Mouse (Mus musculus): ENCODE measurements at regions not wholly inside any gene's neighbourhood (a gene's known extent, or its start where the extent isn't known, plus 50 kb on each side); places are given as distances from the start of the nearest gene placed in this dataset.
A peak's percentile ranks its signal among the peaks of the same experiment; 100 is the strongest.

- Histone ChIP-seq H3K27me3 (replicated peaks; ENCODE audit: control insufficient read depth, insufficient read depth, low read length) (no peaks in the 10 kb centered on the region), H3K9ac (ENCODE audit: low read depth, low read length) (no peak overlapping the region), H3K4me3 (ENCODE audit: low read depth, low read length) (no peak overlapping the region), H3K9me3 (ENCODE audit: control insufficient read depth, low read length) (no peaks in the 10 kb centered on the region), H3K36me3 (ENCODE audit: control insufficient read depth, insufficient read depth, low read length) (no peaks in the 10 kb centered on the region), H3K27ac (replicated peaks; ENCODE audit: low read depth, low read length) (no peak overlapping the region), H3K4me2 (ENCODE audit: low read depth, low read length) (no peak overlapping the region), H3K4me1 (ENCODE audit: control insufficient read depth, insufficient read depth, low read length) (no peaks in the 10 kb centered on the region)
- WGBS, result 92% methylated on average over 2 of the region's 2 CpGs
- no peak for ATAC-seq (ENCODE audit: low read depth)
- no peak for DNase-seq (ENCODE audit: low spot score)
Observed at GRCm38 (mm10) chr12:25792571-25793075, 622.4 kb downstream of the Rnf144a start.

DNA sequence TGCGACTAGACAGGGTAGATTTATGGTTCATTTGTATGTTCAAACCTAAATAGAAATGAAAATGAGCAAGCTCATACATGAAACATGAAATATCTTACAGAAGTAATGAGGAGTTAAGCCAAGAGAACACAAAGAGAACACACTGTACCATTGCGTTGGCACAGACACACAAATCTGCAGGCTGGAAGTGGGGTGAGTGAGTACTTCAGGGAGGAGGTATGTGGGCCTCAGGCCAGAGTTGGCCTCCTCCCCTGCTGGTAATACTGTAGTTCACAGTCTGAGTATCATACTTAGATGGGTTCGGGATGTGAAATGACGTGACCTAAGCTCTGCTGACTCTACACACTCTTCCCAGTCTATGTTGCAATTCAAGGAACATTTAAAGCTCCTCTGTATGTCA is 624.1 kb downstream of the Rnf144a start:
- no peak for DNase-seq (ENCODE audit: low spot score)
- Histone ChIP-seq H3K4me2 (ENCODE audit: low read depth, low read length) (no peak overlapping the region), H3K4me3 (ENCODE audit: low read depth, low read length) (no peak overlapping the region), H3K9ac (ENCODE audit: low read depth, low read length) (no peak overlapping the region), H3K9me3 (ENCODE audit: control insufficient read depth, low read length) (no peaks in the 10 kb centered on the region), H3K27me3 (replicated peaks; ENCODE audit: control insufficient read depth, insufficient read depth, low read length) (no peaks in the 10 kb centered on the region), H3K4me1 (ENCODE audit: control insufficient read depth, insufficient read depth, low read length) (no peaks in the 10 kb centered on the region), H3K27ac (replicated peaks; ENCODE audit: low read depth, low read length) (no peak overlapping the region), H3K36me3 (ENCODE audit: control insufficient read depth, insufficient read depth, low read length) (no peaks in the 10 kb centered on the region)
- 88% methylated on average over 4 of the region's 4 CpGs for WGBS
- no peak for ATAC-seq (ENCODE audit: low read depth)

DNA sequence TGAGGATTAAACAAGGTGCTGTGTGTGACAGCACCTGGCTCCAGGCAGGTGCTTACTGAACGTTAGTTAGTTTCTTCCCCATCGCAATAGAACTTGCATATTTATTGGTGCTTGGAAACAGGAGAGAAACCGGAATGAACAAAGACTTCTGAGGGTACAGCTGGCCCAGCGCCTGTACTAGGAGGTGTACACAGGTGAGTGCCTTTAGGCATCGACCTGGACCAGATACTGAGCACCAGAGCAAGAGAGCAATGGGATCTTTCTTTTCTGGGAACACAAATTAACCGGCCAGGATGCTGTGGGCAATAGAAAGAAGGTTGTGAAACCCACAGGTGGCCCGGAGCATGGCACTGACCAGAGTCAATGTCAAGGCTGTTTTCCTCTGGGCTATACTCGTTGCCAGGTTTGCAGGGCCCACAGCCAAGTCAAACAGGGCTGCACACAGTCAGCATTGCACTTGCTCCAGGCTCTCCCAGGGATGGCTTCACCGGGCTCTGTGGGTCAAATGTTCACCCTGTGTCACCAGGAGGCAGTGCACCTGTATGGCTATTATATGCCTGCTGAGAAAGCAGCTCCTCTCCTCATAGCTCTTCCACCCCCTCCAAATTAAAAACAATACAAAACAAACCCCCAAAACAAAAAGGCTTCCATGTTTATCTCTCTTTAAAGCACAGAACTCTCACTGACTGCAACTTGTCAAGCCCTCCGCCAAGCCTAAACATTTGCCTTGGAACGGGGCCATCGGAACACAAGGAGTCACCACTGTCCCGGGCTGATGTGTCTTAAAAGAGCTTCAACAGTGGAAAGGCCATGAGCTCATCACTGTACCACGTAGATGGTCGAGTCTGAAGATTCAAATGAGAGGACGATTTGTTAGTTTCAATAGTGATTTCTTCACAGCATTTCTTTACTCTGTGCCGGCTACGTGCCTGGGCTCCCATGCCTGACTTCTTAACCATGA is 629.1 kb downstream of the Rnf144a start:
- 69% methylated on average over 18 of the region's 18 CpGs for WGBS
- H3K9ac ChIP-seq (ENCODE audit: low read depth, low read length), result no peak overlapping the region
- H3K27ac ChIP-seq (replicated peaks; ENCODE audit: low read depth, low read length), result no peak overlapping the region
- H3K4me3 ChIP-seq (ENCODE audit: low read depth, low read length), result no peak overlapping the region
- peak; percentile 19 for DNase-seq (ENCODE audit: low spot score)
- no peaks in the 10 kb centered on the region for H3K9me3 ChIP-seq (ENCODE audit: control insufficient read depth, low read length)
- H3K36me3 ChIP-seq (ENCODE audit: control insufficient read depth, insufficient read depth, low read length), result no peaks in the 10 kb centered on the region
- H3K4me1 ChIP-seq (ENCODE audit: control insufficient read depth, insufficient read depth, low read length), result peaks cover 11% of the 10 kb centered on the region; the same call in 1 of the 2 replicates
- H3K27me3 ChIP-seq (replicated peaks; ENCODE audit: control insufficient read depth, insufficient read depth, low read length), result no peaks in the 10 kb centered on the region
- ATAC-seq (ENCODE audit: low read depth), result no peak
- no peak overlapping the region for H3K4me2 ChIP-seq (ENCODE audit: low read depth, low read length)

GRCm38 (mm10) chr12:25784401-25784800 is 630.7 kb downstream of the Rnf144a start:
- Histone ChIP-seq H3K27me3 (replicated peaks; ENCODE audit: control insufficient read depth, insufficient read depth, low read length) (no peaks in the 10 kb centered on the region), H3K9ac (ENCODE audit: low read depth, low read length) (no peak overlapping the region), H3K27ac (replicated peaks; ENCODE audit: low read depth, low read length) (no peak overlapping the region), H3K36me3 (ENCODE audit: control insufficient read depth, insufficient read depth, low read length) (no peaks in the 10 kb centered on the region), H3K9me3 (ENCODE audit: control insufficient read depth, low read length) (no peaks in the 10 kb centered on the region), H3K4me1 (ENCODE audit: control insufficient read depth, insufficient read depth, low read length) (peaks cover 11% of the 10 kb centered on the region; the same call in 1 of the 2 replicates), H3K4me2 (ENCODE audit: low read depth, low read length) (no peak overlapping the region), H3K4me3 (ENCODE audit: low read depth, low read length) (no peak overlapping the region)
- DNase-seq (ENCODE audit: low spot score) (no peak), ATAC-seq (ENCODE audit: low read depth) (no peak)
- 68% methylated on average over 3 of the region's 3 CpGs for WGBS

DNA sequence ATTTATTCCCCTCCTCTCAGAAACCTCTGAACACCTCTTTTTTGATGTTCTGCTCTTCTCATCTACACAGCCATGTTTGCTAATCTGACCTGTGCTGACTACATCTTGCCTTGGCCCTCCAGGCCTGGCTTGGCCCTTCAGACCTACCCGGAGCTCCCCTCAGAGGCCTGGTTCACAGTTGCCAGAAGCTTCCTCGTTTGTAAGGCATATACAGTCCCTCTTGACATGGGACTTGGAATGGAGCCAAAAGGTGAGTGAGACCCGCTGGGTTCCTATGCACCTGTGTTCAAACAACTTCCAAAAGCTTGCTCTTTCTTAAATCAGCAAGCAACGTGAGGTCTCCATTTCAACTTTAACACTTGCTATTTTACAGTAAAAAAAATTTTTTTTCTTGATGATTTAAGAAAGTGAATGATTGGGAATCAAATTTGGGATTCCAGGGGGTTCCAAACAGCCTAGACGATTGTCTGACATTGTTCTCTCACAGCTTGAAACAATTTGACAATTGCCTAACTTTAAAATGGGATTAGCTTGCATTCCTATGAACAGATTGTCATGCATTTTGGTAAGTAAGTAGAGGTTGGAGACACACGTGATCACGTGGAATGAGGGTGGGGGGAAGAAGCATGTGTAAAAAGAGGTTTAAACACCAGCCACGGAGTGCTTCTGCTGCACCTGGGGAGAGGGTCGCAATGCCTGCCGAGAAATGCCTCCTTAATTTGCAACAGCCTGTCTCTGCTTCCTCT is 631.9 kb downstream of the Rnf144a start:
- Histone ChIP-seq H3K4me3 (ENCODE audit: low read depth, low read length) (no peak overlapping the region), H3K27me3 (replicated peaks; ENCODE audit: control insufficient read depth, insufficient read depth, low read length) (no peaks in the 10 kb centered on the region), H3K4me1 (ENCODE audit: control insufficient read depth, insufficient read depth, low read length) (peaks cover 11% of the 10 kb centered on the region; the same call in 1 of the 2 replicates), H3K9ac (ENCODE audit: low read depth, low read length) (no peak overlapping the region), H3K27ac (replicated peaks; ENCODE audit: low read depth, low read length) (no peak overlapping the region), H3K36me3 (ENCODE audit: control insufficient read depth, insufficient read depth, low read length) (no peaks in the 10 kb centered on the region), H3K9me3 (ENCODE audit: control insufficient read depth, low read length) (no peaks in the 10 kb centered on the region), H3K4me2 (ENCODE audit: low read depth, low read length) (no peak overlapping the region)
- ATAC-seq (ENCODE audit: low read depth) (0 out of 2 replicates have a peak, but pooled peaks have one; percentile 41), DNase-seq (ENCODE audit: low spot score) (peak; percentile 57)
- WGBS, result 22% methylated on average over 10 of the region's 10 CpGs

GRCm38 (mm10) chr12:25771856-25772255 is 643.2 kb downstream of the Rnf144a start:
- H3K27ac ChIP-seq (replicated peaks; ENCODE audit: low read depth, low read length), result no peak overlapping the region
- H3K4me2 ChIP-seq (ENCODE audit: low read depth, low read length), result no peak overlapping the region
- peak; percentile 50 for DNase-seq (ENCODE audit: low spot score)
- H3K27me3 ChIP-seq (replicated peaks; ENCODE audit: control insufficient read depth, insufficient read depth, low read length), result no peaks in the 10 kb centered on the region
- no peaks in the 10 kb centered on the region for H3K36me3 ChIP-seq (ENCODE audit: control insufficient read depth, insufficient read depth, low read length)
- H3K9ac ChIP-seq (ENCODE audit: low read depth, low read length), result no peak overlapping the region
- no peaks in the 10 kb centered on the region for H3K9me3 ChIP-seq (ENCODE audit: control insufficient read depth, low read length)
- ATAC-seq (ENCODE audit: low read depth), result no peak
- H3K4me3 ChIP-seq (ENCODE audit: low read depth, low read length), result no peak overlapping the region
- WGBS, result 67% methylated on average over 3 of the region's 3 CpGs
- H3K4me1 ChIP-seq (ENCODE audit: control insufficient read depth, insufficient read depth, low read length), result peaks cover 6% of the 10 kb centered on the region; the same call in 1 of the 2 replicates

DNA sequence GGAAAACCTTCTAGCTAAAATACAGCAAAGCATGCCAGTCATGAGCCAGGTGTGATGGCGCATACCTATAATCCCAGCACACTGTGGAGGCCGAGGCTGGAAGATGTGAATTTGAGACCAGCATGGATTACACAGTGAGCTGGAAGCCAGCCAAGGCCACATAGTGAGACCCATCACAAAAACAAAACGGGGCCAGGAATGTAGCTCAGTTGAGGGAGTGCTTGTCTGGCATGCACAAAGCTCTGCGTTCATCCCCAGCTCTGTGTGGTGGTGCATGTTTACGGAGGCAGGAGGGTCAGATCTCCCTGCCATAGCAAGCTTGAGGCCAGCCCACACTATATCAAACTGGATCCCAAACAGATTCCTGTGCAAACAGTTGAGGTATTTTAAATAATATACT is 646.4 kb downstream of the Rnf144a start:
- no peaks in the 10 kb centered on the region for H3K27me3 ChIP-seq (replicated peaks; ENCODE audit: control insufficient read depth, insufficient read depth, low read length)
- no peak overlapping the region for H3K4me2 ChIP-seq (ENCODE audit: low read depth, low read length)
- DNase-seq (ENCODE audit: low spot score), result peak; percentile 76
- no peaks in the 10 kb centered on the region for H3K9me3 ChIP-seq (ENCODE audit: control insufficient read depth, low read length)
- H3K9ac ChIP-seq (ENCODE audit: low read depth, low read length), result no peak overlapping the region
- no peak overlapping the region for H3K4me3 ChIP-seq (ENCODE audit: low read depth, low read length)
- no peaks in the 10 kb centered on the region for H3K36me3 ChIP-seq (ENCODE audit: control insufficient read depth, insufficient read depth, low read length)
- ATAC-seq (ENCODE audit: low read depth), result peak; percentile 79
- 35% methylated on average over 5 of the region's 5 CpGs for WGBS
- peaks cover 6% of the 10 kb centered on the region; the same call in 1 of the 2 replicates for H3K4me1 ChIP-seq (ENCODE audit: control insufficient read depth, insufficient read depth, low read length)
- H3K27ac ChIP-seq (replicated peaks; ENCODE audit: low read depth, low read length), result no peak overlapping the region

DNA sequence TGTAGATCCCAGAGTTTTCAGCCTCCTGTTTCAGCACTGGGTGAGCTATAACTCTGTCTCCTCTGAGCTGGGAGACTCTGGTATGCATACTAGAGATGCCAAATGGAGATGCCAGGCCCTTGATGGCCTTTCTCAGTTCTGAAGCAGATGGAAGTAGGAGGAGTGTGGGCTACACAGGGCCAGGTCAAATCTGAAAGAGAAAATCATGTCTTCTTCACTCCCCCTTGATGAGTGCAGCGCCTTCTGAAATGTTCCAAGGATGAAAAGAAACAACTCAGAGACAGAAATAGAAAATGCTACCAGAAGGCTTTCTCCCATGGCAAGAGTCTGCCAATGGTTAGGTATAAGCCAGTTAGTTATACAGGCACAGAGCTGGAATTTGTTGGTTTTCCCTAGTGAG is 652.0 kb downstream of the Rnf144a start:
- Histone ChIP-seq H3K9me3 (ENCODE audit: control insufficient read depth, low read length) (no peaks in the 10 kb centered on the region), H3K27ac (replicated peaks; ENCODE audit: low read depth, low read length) (no peak overlapping the region), H3K27me3 (replicated peaks; ENCODE audit: control insufficient read depth, insufficient read depth, low read length) (no peaks in the 10 kb centered on the region), H3K36me3 (ENCODE audit: control insufficient read depth, insufficient read depth, low read length) (no peaks in the 10 kb centered on the region), H3K9ac (ENCODE audit: low read depth, low read length) (no peak overlapping the region), H3K4me2 (ENCODE audit: low read depth, low read length) (no peak overlapping the region), H3K4me1 (ENCODE audit: control insufficient read depth, insufficient read depth, low read length) (no peaks in the 10 kb centered on the region), H3K4me3 (ENCODE audit: low read depth, low read length) (no peak overlapping the region)
- DNase-seq (ENCODE audit: low spot score), result no peak
- no peak for ATAC-seq (ENCODE audit: low read depth)
- WGBS, result 96% methylated on average over 1 of the region's 1 CpGs

All from embryonic facial prominence, embryonic 14.5 days (tissue).